Mouse (Mus musculus): Measurements from ENCODE around the gene AA792892. TPM values are rescaled to one million over a fixed set of nuclear protein-coding genes. Genes with fewer than 3 reads are reported as not detected.
"Not testable (repeated sequence)": the region's sequence is repeated elsewhere in the genome, so short reads cannot be mapped to it uniquely, and the experiment has no call there.

Gene AA792892
- not detected in 2 replicates for polyA plus RNA-seq (2016; fragmentation: Nextera tagmentation; extraction: Ambion mirVana)

DNA sequence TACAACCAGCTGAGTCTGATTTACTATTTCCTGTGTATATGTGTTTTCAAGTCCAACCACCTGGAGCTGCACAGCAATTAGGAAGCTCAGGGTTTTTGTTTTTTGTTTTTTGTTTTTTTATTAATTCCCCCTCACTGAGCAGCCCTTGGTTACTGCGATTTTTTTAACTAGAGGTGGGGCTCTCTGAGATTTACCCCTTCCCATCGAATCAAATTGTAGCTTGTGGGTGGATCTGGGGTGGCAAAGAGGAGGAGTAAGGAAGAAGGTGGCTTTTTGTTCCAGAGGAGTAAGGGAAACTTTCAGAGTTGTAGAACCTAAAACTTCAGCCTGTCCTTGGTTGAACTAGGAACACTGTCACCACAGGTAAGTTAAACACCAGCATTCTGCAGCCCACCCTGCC, at the start of gene AA792892:
Gene AA792892, plus strand, starts transcription at position 301 of the 400 bp plus-strand sequence.
- WGBS, result no CpG with 5 or more reads among the region's 2 CpGs
- H3K4me1 ChIP-seq; H3K4me3 ChIP-seq; H3K27ac ChIP-seq; H3K36me3 ChIP-seq; DNase-seq (ENCODE audit: low spot score); H3K9me3 ChIP-seq; H3K27me3 ChIP-seq (ENCODE audit: insufficient read depth, poor library complexity, severe bottlenecking): not testable (repeated sequence)

GRCm38 (mm10) chr5:94306696-94307095, 32.9 kb upstream of the AA792892 start, which contains the start of gene A430089I19Rik:
Gene A430089I19Rik (minus strand): TSS chr5:94306796.
- not testable (repeated sequence) for DNase-seq (ENCODE audit: low spot score); H3K36me3 ChIP-seq; H3K4me3 ChIP-seq; H3K27ac ChIP-seq; H3K4me1 ChIP-seq; H3K27me3 ChIP-seq (ENCODE audit: insufficient read depth, poor library complexity, severe bottlenecking); H3K9me3 ChIP-seq
- 86% methylated on average over 1 of the region's 1 CpGs for WGBS

GRCm38 (mm10) chr5:94314135-94314534, 25.4 kb upstream of the AA792892 start, which contains the start of gene Gm6502:
Gene Gm6502 (plus strand): TSS chr5:94314435.
- not testable (repeated sequence) for H3K27ac ChIP-seq; H3K36me3 ChIP-seq; H3K4me1 ChIP-seq; DNase-seq (ENCODE audit: low spot score); H3K27me3 ChIP-seq (ENCODE audit: insufficient read depth, poor library complexity, severe bottlenecking); H3K9me3 ChIP-seq; H3K4me3 ChIP-seq
- no CpG with 5 or more reads among the region's 2 CpGs for WGBS

Other genes with a start within 250 kb of the AA792892 start
- not detected in 2 replicates for gene Gm3106, start 121.7 kb upstream of the AA792892 start, polyA plus RNA-seq (2016; fragmentation: Nextera tagmentation; extraction: Ambion mirVana)
- gene A430089I19Rik, start 33.0 kb upstream of the AA792892 start, polyA plus RNA-seq (2016; fragmentation: Nextera tagmentation; extraction: Ambion mirVana), result 0.11 and 0.14 TPM in 2 replicates
- gene Gm6502, start 25.3 kb upstream of the AA792892 start, polyA plus RNA-seq (2016; fragmentation: Nextera tagmentation; extraction: Ambion mirVana), result not detected in 2 replicates
- not detected in 2 replicates for gene Gm7682, start 106.0 kb downstream of the AA792892 start, polyA plus RNA-seq (2016; fragmentation: Nextera tagmentation; extraction: Ambion mirVana)
- gene Gm3139, start 186.5 kb downstream of the AA792892 start, polyA plus RNA-seq (2016; fragmentation: Nextera tagmentation; extraction: Ambion mirVana), result not detected in 2 replicates